Mouse (Mus musculus): ENCODE data around the gene Tacc3. TPM values are rescaled to one million over a fixed set of nuclear protein-coding genes. Genes with fewer than 3 reads are reported as not detected.

Gene Tacc3
- polyA plus RNA-seq, 1 experiment from 2014 or later = 158 TPM

DNA sequence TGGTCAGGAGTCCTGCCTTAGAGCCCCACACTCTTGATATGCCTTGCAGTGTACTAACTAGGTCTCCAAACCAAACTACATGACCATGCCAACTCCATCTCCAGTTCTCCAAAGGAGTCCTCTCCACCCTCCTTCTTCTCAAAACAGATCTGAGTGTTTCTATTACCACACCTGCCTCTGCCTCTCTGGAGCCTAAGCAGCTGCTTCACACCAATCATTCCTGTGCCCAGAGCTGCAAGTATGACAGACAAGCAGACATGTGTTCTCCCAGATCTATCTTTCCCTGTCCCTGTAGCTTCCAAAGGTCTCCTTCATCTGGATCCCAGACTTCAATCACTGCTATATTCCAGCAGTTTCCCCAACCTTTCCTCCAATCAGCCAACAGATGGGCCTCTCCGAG lies 1.2 kb upstream of the Tacc3 start:
- DNase-seq = no peak

GRCm38 (mm10) chr5:33657251-33657786 lies 609 bp upstream of the Tacc3 start:
- ATAC-seq (ENCODE audit: low read depth) (peak; percentile 55), DNase-seq (no peak)
- peak overlapping the region; percentile 92 for H3K9ac ChIP-seq
- peak overlapping the region; percentile 96 for H3K27ac ChIP-seq
- peak overlapping the region; percentile 95 for H3K4me2 ChIP-seq
- peak overlapping the region; percentile 84 for H3K4me3 ChIP-seq (replicated peaks)
- H3K9me3 ChIP-seq (replicated peaks) = no peaks in the 10 kb centered on the region
- H3K4me1 ChIP-seq (replicated peaks) = peaks cover 70% of the 10 kb centered on the region
- no peaks in the 10 kb centered on the region for H3K27me3 ChIP-seq
- peaks cover 49% of the 10 kb centered on the region for H3K36me3 ChIP-seq
- WGBS (ENCODE audit: insufficient replicate concordance) = under 1% methylated on average over 32 of the region's 32 CpGs

More for the DNA sequence above, 1.2 kb upstream of the Tacc3 start:
- Histone ChIP-seq H3K4me1 (replicated peaks) (peaks cover 70% of the 10 kb centered on the region), H3K4me3 (replicated peaks) (peak overlapping the region; percentile 84), H3K36me3 (peaks cover 44% of the 10 kb centered on the region), H3K9ac (peak overlapping the region; percentile 92), H3K27ac (peak overlapping the region; percentile 96), H3K27me3 (no peaks in the 10 kb centered on the region), H3K9me3 (replicated peaks) (no peaks in the 10 kb centered on the region), H3K4me2 (peak overlapping the region; percentile 95)
- WGBS (ENCODE audit: insufficient replicate concordance) = 29% methylated on average over 1 of the region's 1 CpGs
- ATAC-seq (ENCODE audit: low read depth) = no peak

- Histone ChIP-seq H3K27ac (peak overlapping the region; percentile 96), H3K36me3 (peaks cover 57% of the 10 kb centered on the region), H3K4me2 (peak overlapping the region; percentile 95), H3K9me3 (replicated peaks) (no peaks in the 10 kb centered on the region), H3K9ac (peak overlapping the region; percentile 92), H3K4me1 (replicated peaks) (peaks cover 59% of the 10 kb centered on the region), H3K4me3 (replicated peaks) (peak overlapping the region; percentile 84), H3K27me3 (no peaks in the 10 kb centered on the region)
- WGBS (ENCODE audit: insufficient replicate concordance) = under 1% methylated on average over 26 of the region's 26 CpGs
- DNase-seq (no peak), ATAC-seq (ENCODE audit: low read depth) (peak; percentile 1)
These were observed 729 bp downstream of the Tacc3 start for GRCm38 (mm10) chr5:33658664-33659050.

DNA sequence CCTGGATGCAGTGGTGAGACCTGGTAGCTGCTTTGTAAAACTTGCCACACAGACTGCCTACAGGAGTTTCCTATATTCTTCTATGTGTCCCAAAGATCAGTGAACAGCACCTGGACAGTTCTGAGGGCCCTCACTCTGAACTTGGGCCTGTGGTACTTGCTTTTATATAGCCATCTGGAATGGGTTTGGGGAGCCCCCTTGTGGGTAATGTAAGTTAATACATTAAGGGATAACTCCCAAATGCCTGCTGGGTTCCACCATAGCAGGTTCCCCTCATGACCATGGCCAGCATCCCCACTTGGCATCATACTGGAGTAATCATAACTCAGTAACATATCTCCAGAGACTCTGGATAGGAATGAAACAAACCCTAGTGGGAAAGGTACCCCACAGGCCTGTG lies 10.3 kb downstream of the Tacc3 start:
- H3K9me3 ChIP-seq (replicated peaks) = no peaks in the 10 kb centered on the region
- H3K27me3 ChIP-seq = no peaks in the 10 kb centered on the region
- DNase-seq = no peak
- no peak overlapping the region for H3K4me3 ChIP-seq (replicated peaks)
- no peak overlapping the region for H3K9ac ChIP-seq
- no peak overlapping the region for H3K4me2 ChIP-seq
- peaks cover 98% of the 10 kb centered on the region for H3K36me3 ChIP-seq
- ATAC-seq (ENCODE audit: low read depth) = no peak
- H3K27ac ChIP-seq = no peak overlapping the region
- no peaks in the 10 kb centered on the region for H3K4me1 ChIP-seq (replicated peaks)

- Histone ChIP-seq H3K36me3 (peaks cover 71% of the 10 kb centered on the region), H3K9ac (no peak overlapping the region), H3K27me3 (no peaks in the 10 kb centered on the region), H3K4me3 (replicated peaks) (no peak overlapping the region), H3K9me3 (replicated peaks) (no peaks in the 10 kb centered on the region), H3K4me1 (replicated peaks) (no peaks in the 10 kb centered on the region), H3K4me2 (no peak overlapping the region), H3K27ac (no peak overlapping the region)
- DNase-seq = no peak
- ATAC-seq (ENCODE audit: low read depth) = no peak
- WGBS (ENCODE audit: insufficient replicate concordance) = 35% methylated on average over 5 of the region's 5 CpGs
These were observed 13.7 kb downstream of the Tacc3 start for GRCm38 (mm10) chr5:33671659-33672058.

- WGBS (ENCODE audit: insufficient replicate concordance) = 84% methylated on average over 3 of the region's 3 CpGs
- Histone ChIP-seq H3K4me3 (replicated peaks) (no peak overlapping the region), H3K36me3 (peaks cover 43% of the 10 kb centered on the region), H3K27ac (no peak overlapping the region), H3K4me1 (replicated peaks) (0 out of 2 replicates have a peak, but pooled peaks cover 6% of the 10 kb centered on the region), H3K9ac (no peak overlapping the region), H3K9me3 (replicated peaks) (no peaks in the 10 kb centered on the region), H3K4me2 (no peak overlapping the region), H3K27me3 (no peaks in the 10 kb centered on the region)
- DNase-seq = no peak
- ATAC-seq (ENCODE audit: low read depth) = peak; percentile 24
These were observed 16.5 kb downstream of the Tacc3 start for GRCm38 (mm10) chr5:33674439-33674838.

DNA sequence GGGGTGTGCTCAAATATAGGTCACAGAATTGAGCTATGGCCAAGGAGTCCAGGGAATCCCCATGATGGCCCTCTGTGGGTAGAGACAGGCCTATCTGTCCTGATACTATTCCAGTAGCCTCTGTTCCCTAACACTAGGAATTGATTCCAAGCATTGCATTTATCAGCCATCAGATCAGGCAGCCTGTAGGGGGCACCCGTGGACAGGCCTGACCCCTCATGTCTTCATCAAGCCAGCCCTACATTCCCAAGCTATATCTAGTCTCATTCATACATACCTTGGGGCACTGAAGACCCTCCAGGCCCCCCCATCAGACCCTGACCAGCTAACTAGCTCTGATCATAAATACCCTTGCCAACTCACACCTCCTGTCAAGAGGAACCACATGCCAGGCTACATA lies 18.0 kb downstream of the Tacc3 start:
- ATAC-seq (ENCODE audit: low read depth) (no peak), DNase-seq (no peak)
- Histone ChIP-seq H3K9ac (no peak overlapping the region), H3K4me1 (replicated peaks) (peaks cover 19% of the 10 kb centered on the region), H3K4me2 (no peak overlapping the region), H3K9me3 (replicated peaks) (no peaks in the 10 kb centered on the region), H3K27ac (no peak overlapping the region), H3K27me3 (no peaks in the 10 kb centered on the region), H3K4me3 (replicated peaks) (no peak overlapping the region), H3K36me3 (peaks cover 28% of the 10 kb centered on the region)
- 3% methylated on average over 1 of the region's 1 CpGs for WGBS (ENCODE audit: insufficient replicate concordance)

- Histone ChIP-seq H3K27ac (no peak overlapping the region), H3K4me1 (replicated peaks) (peaks cover 37% of the 10 kb centered on the region), H3K9me3 (replicated peaks) (no peaks in the 10 kb centered on the region), H3K36me3 (peaks cover 5% of the 10 kb centered on the region), H3K4me3 (replicated peaks) (no peak overlapping the region), H3K27me3 (no peaks in the 10 kb centered on the region), H3K9ac (no peak overlapping the region), H3K4me2 (no peak overlapping the region)
- ATAC-seq (ENCODE audit: low read depth) (no peak), DNase-seq (no peak)
- 77% methylated on average over 5 of the region's 5 CpGs for WGBS (ENCODE audit: insufficient replicate concordance)
These were observed 20.3 kb downstream of the Tacc3 start for GRCm38 (mm10) chr5:33678244-33678643.

DNA sequence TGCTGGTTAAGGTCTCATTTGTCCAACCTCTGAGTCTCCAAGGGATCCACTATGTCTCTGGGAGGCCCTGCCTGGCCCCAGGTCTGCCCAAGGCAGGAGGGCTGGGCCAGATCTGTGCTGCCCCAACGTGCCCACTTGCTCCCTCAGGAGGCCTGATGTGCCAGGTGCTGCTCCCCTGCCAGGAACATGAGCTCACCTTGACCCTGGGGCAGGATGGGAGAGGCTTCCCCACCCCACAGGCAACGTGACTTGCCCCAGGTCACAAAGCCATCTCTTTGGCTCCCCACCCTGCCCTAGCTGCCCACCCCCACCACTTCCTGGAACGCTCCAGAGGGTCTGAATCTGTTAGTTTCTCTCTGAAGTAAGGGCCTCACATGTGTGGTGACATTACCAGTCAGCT lies 23.1 kb downstream of the Tacc3 start:
- Histone ChIP-seq H3K27ac (peak overlapping the region; percentile 47; the same call in 1 of the 2 replicates), H3K36me3 (no peaks in the 10 kb centered on the region), H3K27me3 (no peaks in the 10 kb centered on the region), H3K9ac (no peak overlapping the region), H3K9me3 (replicated peaks) (no peaks in the 10 kb centered on the region), H3K4me3 (replicated peaks) (no peak overlapping the region), H3K4me2 (no peak overlapping the region), H3K4me1 (replicated peaks) (peaks cover 37% of the 10 kb centered on the region)
- DNase-seq (no peak), ATAC-seq (ENCODE audit: low read depth) (no peak)
- WGBS (ENCODE audit: insufficient replicate concordance) = 24% methylated on average over 3 of the region's 3 CpGs

- peak; percentile 83 for ATAC-seq (ENCODE audit: low read depth)
These were observed 23.9 kb downstream of the Tacc3 start for GRCm38 (mm10) chr5:33681611-33682388.

DNA sequence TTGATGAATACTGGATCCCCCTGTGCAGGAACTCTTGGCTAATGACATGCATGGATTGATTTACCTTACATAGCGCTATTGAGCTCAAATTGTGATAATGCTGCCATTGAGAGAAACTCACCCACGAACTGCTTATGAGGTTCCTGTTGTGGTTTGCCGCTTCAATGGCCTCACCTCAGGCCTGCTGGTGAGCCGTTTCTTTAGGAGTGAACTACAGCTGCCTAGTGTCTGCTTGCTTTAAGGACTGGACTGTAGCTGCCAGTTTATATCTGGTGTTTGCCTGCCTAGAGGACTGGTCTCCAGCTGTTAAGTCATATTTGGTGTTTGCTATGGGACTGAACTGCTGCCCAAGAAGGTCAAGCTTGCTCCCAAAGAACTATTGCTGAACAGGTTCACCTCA lies 25.0 kb downstream of the Tacc3 start:
- Histone ChIP-seq H3K27ac (no peak overlapping the region), H3K4me3 (replicated peaks) (no peak overlapping the region), H3K9me3 (replicated peaks) (no peaks in the 10 kb centered on the region), H3K9ac (no peak overlapping the region; the same call in 1 of the 2 replicates), H3K4me2 (no peak overlapping the region), H3K4me1 (replicated peaks) (peaks cover 53% of the 10 kb centered on the region), H3K36me3 (no peaks in the 10 kb centered on the region), H3K27me3 (no peaks in the 10 kb centered on the region)
- DNase-seq (no peak), ATAC-seq (ENCODE audit: low read depth) (no peak)
- WGBS (ENCODE audit: insufficient replicate concordance) = 45% methylated on average over 4 of the region's 4 CpGs

More at GRCm38 (mm10) chr5:33681611-33682388, 23.9 kb downstream of the Tacc3 start:
- Histone ChIP-seq H3K9ac (no peak overlapping the region), H3K9me3 (replicated peaks) (no peaks in the 10 kb centered on the region), H3K4me2 (no peak overlapping the region), H3K27ac (peak overlapping the region; percentile 62), H3K4me3 (replicated peaks) (no peak overlapping the region), H3K36me3 (no peaks in the 10 kb centered on the region), H3K4me1 (replicated peaks) (peaks cover 44% of the 10 kb centered on the region), H3K27me3 (no peaks in the 10 kb centered on the region)
- DNase-seq = peak; percentile 58
- 12% methylated on average over 15 of the region's 15 CpGs for WGBS (ENCODE audit: insufficient replicate concordance)
